Mouse (Mus musculus) liver, embryonic 13.5 days (tissue): Measurements from ENCODE around the gene Mapk8ip3. TPM values are rescaled to one million over a fixed set of nuclear protein-coding genes. Genes with fewer than 3 reads are reported as not detected.
A peak's percentile ranks its signal among the peaks of the same experiment; 100 is the strongest.

Experiments used
- ATAC-seq: fragments of 200-750 bp; cut with Nextera tagmentation; 2 replicates; pipeline ENCODE4 v1.8.0; 2017; ENCODE audit warnings: low read depth, mild to moderate bottlenecking, moderate number of reproducible peaks, moderate library complexity
- DNase-seq: peaks from one replicate; pipeline ENCODE4 v3.0.0; 2022
- H3K27ac ChIP-seq: fragments of 300-500 bp; sonication (generic); 2 replicates; pipeline ENCODE4 v1.5.1; 2015; ENCODE audit warnings: moderate library complexity, mild to moderate bottlenecking, inconsistent platforms
- H3K27me3 ChIP-seq: fragments of 300-500 bp; sonication (generic); 2 replicates; pipeline ENCODE4 v1.6.1; 2015; ENCODE audit warnings: mild to moderate bottlenecking, inconsistent platforms
- H3K36me3 ChIP-seq: fragments of 300-500 bp; sonication (generic); 2 replicates; pipeline ENCODE4 v1.6.1; 2015; ENCODE audit warnings: mild to moderate bottlenecking, inconsistent platforms
- H3K4me1 ChIP-seq: fragments of 300-500 bp; sonication (generic); replicated peaks from 2 replicates; pipeline ENCODE4 v1.6.1; 2015; ENCODE audit warnings: inconsistent platforms
- H3K4me2 ChIP-seq: fragments of 300-500 bp; sonication (generic); 2 replicates; pipeline ENCODE4 v1.6.1; 2015; ENCODE audit warnings: inconsistent platforms, mild to moderate bottlenecking, moderate library complexity
- H3K4me3 ChIP-seq: fragments of 300-500 bp; sonication (generic); replicated peaks from 2 replicates; pipeline ENCODE4 v1.5.1; 2015; ENCODE audit warnings: mild to moderate bottlenecking, inconsistent platforms
- H3K9ac ChIP-seq: fragments of 300-500 bp; sonication (generic); 2 replicates; pipeline ENCODE4 v1.6.1; 2015; ENCODE audit warnings: mild to moderate bottlenecking, inconsistent platforms
- H3K9me3 ChIP-seq: fragments of 300-500 bp; sonication (generic); replicated peaks from 2 replicates; pipeline ENCODE4 v1.6.1; 2016; ENCODE audit warnings: inconsistent platforms
- WGBS: fragments of 180-500 bp; shearing (Covaris S2); methylation state at CpG from one replicate; pipeline ENCODE4 v1.1.7; 2015; ENCODE audit not compliant: insufficient replicate concordance; 5-methylcytosine and 5-hydroxymethylcytosine counted together
- polyA plus RNA-seq: library from polyadenylated mRNA; unstranded; fragments of >200 nt; fragmentation: Nextera tagmentation; extraction: Ambion mirVana; gene quantifications from 2 replicates; pipeline ENCODE4 v1.2.1, GENCODE M21; 2015

Gene Mapk8ip3
- polyA plus RNA-seq, 1 experiment from 2014 or later: 8.6 TPM

DNA sequence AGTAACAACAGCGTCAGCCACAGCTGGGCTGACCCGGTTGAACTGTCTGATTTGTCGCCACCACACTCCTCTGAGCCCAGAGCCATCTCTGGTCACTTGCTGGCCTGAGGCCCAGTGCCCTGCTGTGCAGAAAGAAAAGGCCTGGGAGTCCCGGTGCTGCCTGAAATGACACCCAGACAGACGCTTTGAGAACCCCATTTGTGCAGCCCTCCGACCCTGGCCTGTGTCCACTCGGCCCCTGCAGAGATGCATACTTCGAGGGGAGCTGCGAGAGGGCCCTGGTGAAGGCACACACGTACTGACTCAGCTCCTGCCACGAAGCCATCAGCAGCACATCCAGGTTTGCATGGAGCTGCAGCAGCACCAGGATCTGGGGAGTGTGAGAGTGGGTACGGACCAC is 44.0 kb downstream of the Mapk8ip3 start:
- WGBS: 84% methylated on average over 12 of the region's 12 CpGs
- H3K36me3 ChIP-seq: peaks cover 68% of the 10 kb centered on the region
- peaks cover 66% of the 10 kb centered on the region for H3K4me1 ChIP-seq

DNA sequence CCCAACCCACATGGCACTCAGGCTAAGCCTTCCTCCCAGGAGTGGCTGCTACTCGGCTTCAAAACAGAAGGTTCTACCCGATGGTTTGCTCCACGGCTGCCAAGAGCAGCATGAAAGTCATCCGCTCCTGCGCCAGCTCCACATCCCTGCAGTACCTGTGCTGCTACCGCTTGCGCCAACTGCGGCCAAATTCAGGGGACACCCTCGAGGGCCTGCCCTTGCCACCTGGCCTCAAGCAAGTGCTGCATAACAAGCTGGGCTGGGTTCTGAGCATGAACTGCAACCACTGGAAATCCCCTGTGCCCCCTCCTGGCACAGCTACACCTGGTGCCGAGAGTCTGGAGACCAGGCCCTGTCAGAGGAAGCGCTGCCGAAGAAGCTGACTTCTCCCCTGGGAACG is 45.5 kb downstream of the Mapk8ip3 start:
- no peak for DNase-seq
- peak overlapping the region; percentile 48; the same call in 1 of the 2 replicates for H3K27ac ChIP-seq
- H3K9me3 ChIP-seq: no peaks in the 10 kb centered on the region
- peaks cover 62% of the 10 kb centered on the region for H3K4me1 ChIP-seq
- peaks cover 57% of the 10 kb centered on the region for H3K36me3 ChIP-seq
- no peak overlapping the region for H3K4me2 ChIP-seq
- ATAC-seq: no peak
- no peak overlapping the region for H3K4me3 ChIP-seq
- 87% methylated on average over 13 of the region's 13 CpGs for WGBS
- no peaks in the 10 kb centered on the region for H3K27me3 ChIP-seq
- no peak overlapping the region for H3K9ac ChIP-seq

More for the DNA sequence above, 44.0 kb downstream of the Mapk8ip3 start:
- H3K27me3 ChIP-seq: no peaks in the 10 kb centered on the region
- no peak overlapping the region; the same call in 1 of the 2 replicates for H3K4me2 ChIP-seq
- no peak overlapping the region for H3K4me3 ChIP-seq
- H3K27ac ChIP-seq: 0 out of 2 replicates have a peak overlapping the region, but pooled peaks have one; percentile 1
- DNase-seq (no peak), ATAC-seq (no peak)
- H3K9ac ChIP-seq: no peak overlapping the region
- H3K9me3 ChIP-seq: no peaks in the 10 kb centered on the region

DNA sequence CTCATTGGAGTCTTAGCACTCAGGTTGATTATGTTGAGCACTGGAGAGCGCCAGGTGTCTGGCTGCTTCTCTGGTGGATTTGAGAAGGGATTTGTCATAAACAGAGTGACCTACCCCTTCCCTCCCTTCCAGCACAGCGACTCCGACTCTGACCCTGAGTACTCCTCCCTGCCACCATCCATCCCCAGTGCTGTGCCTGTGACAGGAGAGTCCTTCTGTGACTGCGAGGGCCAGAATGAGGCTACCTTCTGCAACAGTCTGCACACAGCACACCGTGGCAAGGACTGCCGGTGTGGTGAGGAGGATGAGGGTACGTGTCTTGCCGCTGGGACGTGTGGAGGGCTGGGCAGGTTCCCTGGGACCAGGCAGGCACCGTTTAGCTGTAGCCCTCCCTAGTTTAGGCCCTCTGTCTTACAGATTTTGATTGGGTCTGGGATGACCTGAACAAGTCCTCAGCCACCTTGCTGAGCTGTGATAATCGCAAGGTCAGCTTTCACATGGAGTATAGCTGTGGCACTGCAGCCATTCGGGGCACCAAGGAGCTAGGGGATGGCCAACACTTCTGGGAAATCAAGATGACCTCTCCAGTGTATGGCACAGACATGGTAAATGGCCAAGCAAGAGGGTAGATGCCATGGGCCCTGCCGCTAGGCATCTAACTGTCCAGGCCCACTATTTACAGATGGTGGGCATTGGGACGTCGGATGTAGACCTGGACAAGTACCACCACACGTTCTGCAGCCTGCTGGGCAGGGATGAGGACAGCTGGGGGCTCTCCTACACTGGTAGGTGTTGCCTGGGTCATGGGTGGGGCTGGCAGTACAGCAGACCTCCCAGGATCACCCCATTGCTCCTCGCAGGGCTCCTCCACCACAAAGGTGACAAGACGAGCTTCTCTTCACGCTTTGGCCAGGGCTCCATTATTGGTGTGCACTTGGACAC is 46.4 kb downstream of the Mapk8ip3 start:
- no peak for DNase-seq
- 0 out of 2 replicates have a peak overlapping the region, but pooled peaks have one; percentile 31 for H3K9ac ChIP-seq
- 85% methylated on average over 19 of the region's 19 CpGs for WGBS
- H3K27ac ChIP-seq: peak overlapping the region; percentile 40
- peaks cover 57% of the 10 kb centered on the region for H3K36me3 ChIP-seq
- ATAC-seq: no peak
- H3K4me1 ChIP-seq: peaks cover 57% of the 10 kb centered on the region
- no peaks in the 10 kb centered on the region for H3K9me3 ChIP-seq
- no peaks in the 10 kb centered on the region for H3K27me3 ChIP-seq
- no peak overlapping the region for H3K4me3 ChIP-seq
- H3K4me2 ChIP-seq: no peak overlapping the region

DNA sequence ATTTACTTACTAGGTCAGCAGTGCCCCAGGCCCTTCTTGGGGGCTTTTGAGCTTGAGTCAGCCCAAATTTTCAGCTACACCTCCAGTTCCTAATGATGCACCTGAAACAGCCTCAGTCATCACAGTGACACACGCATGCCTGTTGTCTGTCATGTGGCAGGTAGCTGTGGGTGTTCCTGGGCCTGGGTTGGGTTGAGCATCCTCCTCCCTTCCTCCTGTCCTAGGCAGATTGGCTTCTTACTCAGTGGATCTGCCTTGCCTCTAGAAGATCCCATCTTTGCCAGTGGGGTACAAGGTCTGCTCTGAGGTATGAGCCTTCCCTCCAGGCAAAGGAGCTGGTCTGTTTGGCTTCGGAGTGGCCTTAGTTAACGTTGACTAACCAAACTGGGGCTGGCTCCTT is 47.9 kb downstream of the Mapk8ip3 start:
- Histone ChIP-seq H3K4me3 (peak overlapping the region; percentile 99), H3K9me3 (no peaks in the 10 kb centered on the region), H3K9ac (peak overlapping the region; percentile 98; the same call in 1 of the 2 replicates), H3K27me3 (no peaks in the 10 kb centered on the region), H3K4me2 (peak overlapping the region; percentile 93), H3K36me3 (peaks cover 69% of the 10 kb centered on the region), H3K4me1 (peaks cover 64% of the 10 kb centered on the region), H3K27ac (peak overlapping the region; percentile 93)
- 75% methylated on average over 3 of the region's 3 CpGs for WGBS
- DNase-seq (no peak), ATAC-seq (no peak)

DNA sequence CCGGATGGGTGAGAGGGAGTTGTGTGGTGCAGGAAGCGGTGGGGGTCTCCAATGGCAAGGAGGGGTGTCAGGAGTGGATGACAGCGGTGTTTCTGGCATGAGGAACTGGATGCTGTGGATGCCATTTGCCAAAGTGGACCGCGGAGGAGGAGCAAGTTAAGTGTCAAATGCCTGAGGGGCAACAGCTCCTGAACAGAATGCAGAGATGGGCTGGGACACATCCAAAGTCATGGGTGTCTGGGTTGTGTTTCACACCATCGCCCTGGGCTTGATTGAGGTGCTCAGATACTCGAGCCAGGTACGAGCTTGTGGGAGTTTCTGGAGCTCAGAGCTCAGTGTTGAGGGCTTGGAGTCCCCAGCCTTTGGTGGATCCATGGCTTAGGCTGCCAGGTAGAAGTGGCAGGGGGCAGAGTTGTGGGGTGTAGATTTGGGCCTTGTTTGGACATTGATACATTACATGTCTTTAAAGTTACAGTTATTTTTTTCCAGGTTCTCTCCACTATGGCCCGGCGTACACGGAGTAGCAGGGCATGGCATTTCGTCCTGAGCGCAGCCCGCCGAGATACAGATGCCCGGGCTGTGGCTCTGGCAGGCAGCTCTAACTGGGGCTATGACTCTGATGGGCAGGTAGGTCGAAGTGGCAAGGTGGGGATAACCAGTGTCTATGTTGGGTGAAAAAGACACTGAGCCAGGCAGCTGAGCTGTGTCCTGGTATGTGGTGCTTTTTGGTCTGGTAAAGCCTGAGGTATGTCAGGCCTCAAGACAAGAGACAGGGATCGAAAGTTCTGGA is 49.3 kb downstream of the Mapk8ip3 start:
- Histone ChIP-seq H3K27me3 (no peaks in the 10 kb centered on the region), H3K9ac (peak overlapping the region; percentile 98), H3K4me2 (peak overlapping the region; percentile 93), H3K36me3 (peaks cover 69% of the 10 kb centered on the region), H3K4me3 (peak overlapping the region; percentile 99), H3K4me1 (peaks cover 58% of the 10 kb centered on the region), H3K27ac (peak overlapping the region; percentile 93), H3K9me3 (no peaks in the 10 kb centered on the region)
- 57% methylated on average over 18 of the region's 18 CpGs for WGBS
- ATAC-seq: no peak
- no peak for DNase-seq

DNA sequence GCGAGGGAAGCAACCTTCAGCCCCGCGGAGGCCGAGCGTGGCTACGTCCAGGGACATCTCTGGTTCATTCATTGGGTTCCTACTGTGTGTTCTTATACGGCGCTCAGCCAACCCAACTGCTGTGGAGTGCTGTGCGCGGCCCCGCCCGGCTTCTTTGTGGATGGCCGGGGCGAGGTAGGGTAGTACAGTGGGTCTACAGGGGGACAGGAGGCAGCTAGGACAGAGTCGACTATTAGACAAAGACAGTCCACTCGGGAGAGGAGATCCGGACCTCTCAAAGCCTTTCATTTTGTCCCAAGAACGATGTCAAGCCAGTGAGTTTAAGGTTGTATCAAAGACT is 49.9 kb downstream of the Mapk8ip3 start:
- peak overlapping the region; percentile 93 for H3K27ac ChIP-seq
- H3K4me3 ChIP-seq: peak overlapping the region; percentile 99
- H3K27me3 ChIP-seq: no peaks in the 10 kb centered on the region
- H3K9ac ChIP-seq: peak overlapping the region; percentile 98
- peak overlapping the region; percentile 93 for H3K4me2 ChIP-seq
- H3K4me1 ChIP-seq: peaks cover 60% of the 10 kb centered on the region
- peak; percentile 44 for ATAC-seq
- no peaks in the 10 kb centered on the region for H3K9me3 ChIP-seq
- under 1% methylated on average over 18 of the region's 18 CpGs for WGBS
- peaks cover 69% of the 10 kb centered on the region for H3K36me3 ChIP-seq
- no peak for DNase-seq

DNA sequence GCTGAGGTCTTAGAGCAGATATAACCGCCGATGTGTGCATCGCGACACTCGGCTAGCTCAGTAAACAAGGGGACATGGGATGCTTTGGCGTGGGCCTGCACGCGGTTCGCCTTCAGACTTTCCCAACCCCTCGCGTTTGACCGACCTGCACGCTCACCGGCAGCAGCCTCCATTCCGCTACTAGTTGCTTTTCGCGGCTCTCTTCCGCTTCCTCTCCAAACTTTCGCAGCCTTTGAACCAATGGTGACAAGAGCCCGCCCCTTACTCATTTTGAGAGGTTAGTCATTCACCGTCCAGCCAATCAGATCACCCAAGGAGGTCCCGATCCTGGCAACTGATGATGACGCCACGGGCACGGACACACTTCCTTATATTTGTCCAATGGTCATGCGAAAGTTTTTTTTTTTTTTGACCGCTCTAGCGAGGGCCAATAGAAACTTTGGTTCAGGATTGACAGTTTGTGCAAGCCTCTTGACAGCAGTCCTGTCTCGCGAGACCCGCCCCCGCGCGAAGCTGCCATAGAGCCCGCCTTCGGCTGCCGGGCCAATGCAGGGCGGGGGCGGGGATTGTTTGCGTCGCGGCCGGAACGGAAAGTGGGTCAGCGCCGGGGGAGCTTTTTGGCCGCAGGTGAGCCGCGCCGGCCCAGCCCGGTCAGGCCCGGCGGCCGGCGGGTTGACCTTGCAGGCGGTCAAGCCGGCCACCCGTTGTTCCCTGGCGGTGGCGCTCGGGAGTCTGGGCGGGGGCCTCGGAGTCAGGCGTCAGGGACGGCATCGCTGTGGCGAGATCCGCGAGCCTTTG is 50.4 kb downstream of the Mapk8ip3 start, which contains the start of the genes Nubp2 and Spsb3:
Gene Nubp2 (minus strand): TSS at position 216 of the 798 bp plus-strand sequence.
Gene Spsb3 (plus strand): TSS at position 510 of the 798 bp plus-strand sequence.
- H3K4me2 ChIP-seq: peak within 1 kb of the TSS; percentile 95
- peaks cover 63% of the 10 kb centered on the region for H3K4me1 ChIP-seq
- H3K4me3 ChIP-seq: peak within 1 kb of the TSS; percentile 99
- peaks cover 65% of the 10 kb centered on the region for H3K36me3 ChIP-seq
- ATAC-seq: peak; percentile 93
- under 1% methylated on average over 69 of the region's 69 CpGs for WGBS
- H3K9ac ChIP-seq: peak within 1 kb of the TSS; percentile 98
- H3K27me3 ChIP-seq: no peaks in the 10 kb centered on the region
- H3K9me3 ChIP-seq: no peaks in the 10 kb centered on the region
- H3K27ac ChIP-seq: peak within 1 kb of the TSS; percentile 93
- peak; percentile 96 for DNase-seq

DNA sequence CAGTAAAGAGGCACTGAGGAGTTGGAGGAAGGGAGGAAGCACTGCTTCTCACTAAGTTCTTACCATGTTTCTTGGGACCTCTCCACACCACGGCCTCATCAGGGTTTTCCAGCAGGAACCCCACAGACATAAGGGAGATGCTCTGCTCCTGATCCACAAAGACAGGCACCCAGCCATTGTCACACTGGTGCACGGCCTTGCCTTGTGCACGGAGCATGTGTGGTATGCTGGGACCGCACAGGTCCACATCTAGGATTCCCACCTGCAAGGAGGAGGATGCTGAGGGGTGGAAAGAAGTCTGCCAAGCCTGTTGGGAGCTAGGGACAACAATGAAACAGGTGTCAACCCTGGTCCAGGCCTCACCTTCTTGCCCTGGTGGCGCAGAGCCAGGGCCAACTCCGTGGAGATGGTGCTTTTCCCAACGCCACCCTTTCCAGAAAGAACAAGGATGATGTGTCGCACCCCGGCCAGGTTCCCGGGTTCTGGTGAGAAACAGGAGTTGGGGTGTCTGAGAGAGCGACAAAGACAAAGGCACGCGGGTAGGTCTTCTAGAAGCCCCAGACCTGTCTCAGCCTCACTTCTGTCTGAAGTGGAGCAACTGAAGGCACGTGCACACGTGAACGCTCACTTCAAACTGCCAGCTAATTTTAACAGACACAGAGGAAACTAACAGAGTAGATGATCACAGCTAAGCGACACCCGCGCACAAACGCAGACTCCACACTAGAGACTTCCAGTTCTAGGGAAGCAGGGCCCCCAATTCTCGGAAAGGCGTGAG is 51.2 kb downstream of the Mapk8ip3 start:
- H3K9me3 ChIP-seq: no peaks in the 10 kb centered on the region
- H3K4me3 ChIP-seq: peak overlapping the region; percentile 99
- H3K4me1 ChIP-seq: peaks cover 56% of the 10 kb centered on the region
- H3K27ac ChIP-seq: peak overlapping the region; percentile 70
- H3K36me3 ChIP-seq: peaks cover 57% of the 10 kb centered on the region
- WGBS: 16% methylated on average over 22 of the region's 22 CpGs
- no peaks in the 10 kb centered on the region for H3K27me3 ChIP-seq
- DNase-seq (no peak), ATAC-seq (0 out of 2 replicates have a peak, but pooled peaks have one; percentile 0)
- peak overlapping the region; percentile 88 for H3K9ac ChIP-seq
- H3K4me2 ChIP-seq: peak overlapping the region; percentile 95

DNA sequence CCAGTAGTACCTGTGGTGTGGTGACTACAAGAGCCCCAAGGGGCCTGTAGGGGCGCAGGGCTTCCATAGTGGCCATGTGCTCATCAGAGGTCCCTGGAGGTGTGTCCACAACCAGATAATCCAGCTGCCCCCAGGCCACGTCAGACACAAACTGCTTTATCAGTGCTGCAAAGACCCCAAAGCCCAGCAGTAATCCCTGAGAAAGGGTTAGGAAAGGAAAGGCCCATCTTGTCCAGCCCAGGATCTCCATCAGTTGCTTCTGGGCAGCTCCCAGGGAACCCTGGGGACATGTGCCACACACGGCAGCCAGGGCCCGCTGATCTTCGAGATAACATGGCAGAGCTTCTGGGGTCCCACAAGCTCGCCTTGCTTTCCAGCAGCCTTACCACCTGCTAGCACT is 52.4 kb downstream of the Mapk8ip3 start:
- Histone ChIP-seq H3K27me3 (no peaks in the 10 kb centered on the region), H3K36me3 (peaks cover 46% of the 10 kb centered on the region), H3K9me3 (no peaks in the 10 kb centered on the region), H3K27ac (no peak overlapping the region), H3K4me2 (peak overlapping the region; percentile 95), H3K9ac (peak overlapping the region; percentile 88), H3K4me1 (peaks cover 52% of the 10 kb centered on the region), H3K4me3 (peak overlapping the region; percentile 99)
- WGBS: 72% methylated on average over 6 of the region's 6 CpGs
- DNase-seq (no peak), ATAC-seq (no peak)
